Mouse (Mus musculus) neural tube, embryonic 15.5 days (tissue): ENCODE data around the gene Mfsd9. TPM values are rescaled to one million over a fixed set of nuclear protein-coding genes. Genes with fewer than 3 reads are reported as not detected.

Experiments used
- ATAC-seq: fragments of 200-750 bp; cut with Nextera tagmentation; 2 replicates; pipeline ENCODE4 v1.8.0; 2017; ENCODE audit warnings: mild to moderate bottlenecking, moderate TSS enrichment, moderate library complexity; ENCODE audit not compliant: low FRiP score
- H3K27ac ChIP-seq: fragments of 300-500 bp; sonication (generic); replicated peaks from 2 replicates; pipeline ENCODE4 v1.5.1; 2015; ENCODE audit warnings: mild to moderate bottlenecking, inconsistent platforms
- H3K27me3 ChIP-seq: fragments of 300-500 bp; sonication (generic); replicated peaks from 2 replicates; pipeline ENCODE4 v1.6.1; 2015; ENCODE audit warnings: inconsistent platforms
- H3K36me3 ChIP-seq: fragments of 300-500 bp; sonication (generic); 2 replicates; pipeline ENCODE4 v1.6.1; 2015; ENCODE audit warnings: inconsistent platforms
- H3K4me1 ChIP-seq: fragments of 300-500 bp; sonication (generic); 2 replicates; pipeline ENCODE4 v1.6.1; 2015; ENCODE audit warnings: inconsistent platforms
- H3K4me2 ChIP-seq: fragments of 300-500 bp; sonication (generic); 2 replicates; pipeline ENCODE4 v1.6.1; 2015; ENCODE audit warnings: inconsistent platforms, mild to moderate bottlenecking, moderate library complexity
- H3K4me3 ChIP-seq: fragments of 300-500 bp; sonication (generic); replicated peaks from 2 replicates; pipeline ENCODE4 v1.5.1; 2015; ENCODE audit warnings: mild to moderate bottlenecking, inconsistent platforms
- H3K9ac ChIP-seq: fragments of 300-500 bp; sonication (generic); replicated peaks from 2 replicates; pipeline ENCODE4 v1.6.1; 2015; ENCODE audit warnings: mild to moderate bottlenecking, inconsistent platforms
- H3K9me3 ChIP-seq: fragments of 300-500 bp; sonication (generic); replicated peaks from 2 replicates; pipeline ENCODE4 v1.6.1; 2016; ENCODE audit warnings: inconsistent platforms
- WGBS: fragments of 180-500 bp; shearing (Covaris S2); methylation state at CpG from one replicate; pipeline ENCODE4 v1.1.7; 2015; ENCODE audit warnings: mixed read lengths; 5-methylcytosine and 5-hydroxymethylcytosine counted together
- polyA plus RNA-seq: library from polyadenylated mRNA; unstranded; fragments of >200 nt; fragmentation: Nextera tagmentation; extraction: Ambion mirVana; gene quantifications from 2 replicates; pipeline ENCODE4 v1.2.1, GENCODE M21; 2015

Mfsd9 gene
- polyA plus RNA-seq, 1 experiment from 2014 or later: 9.0 TPM

DNA sequence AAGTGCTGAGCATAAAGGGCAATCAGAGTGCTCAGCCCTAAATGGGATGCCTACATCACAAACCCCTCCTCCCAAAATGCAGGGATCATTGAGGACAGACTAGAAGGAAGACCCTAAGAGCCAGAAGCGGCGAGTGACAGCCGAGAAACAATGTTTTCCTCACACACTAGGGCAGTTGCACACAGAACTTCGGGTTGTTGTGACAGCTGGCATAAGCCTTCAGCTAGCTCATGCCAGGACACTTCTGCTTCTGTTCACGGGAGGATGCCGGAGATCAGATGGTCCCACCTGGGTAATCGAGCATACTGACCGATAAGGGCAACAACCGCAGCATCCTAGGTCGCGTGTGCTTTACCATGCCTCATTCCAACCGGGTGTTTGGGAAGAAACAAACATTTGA lies 13.6 kb upstream of the Mfsd9 start:
- H3K9me3 ChIP-seq: no peaks in the 10 kb centered on the region
- 90% methylated on average over 12 of the region's 12 CpGs for WGBS
- H3K4me2 ChIP-seq: no peak overlapping the region

DNA sequence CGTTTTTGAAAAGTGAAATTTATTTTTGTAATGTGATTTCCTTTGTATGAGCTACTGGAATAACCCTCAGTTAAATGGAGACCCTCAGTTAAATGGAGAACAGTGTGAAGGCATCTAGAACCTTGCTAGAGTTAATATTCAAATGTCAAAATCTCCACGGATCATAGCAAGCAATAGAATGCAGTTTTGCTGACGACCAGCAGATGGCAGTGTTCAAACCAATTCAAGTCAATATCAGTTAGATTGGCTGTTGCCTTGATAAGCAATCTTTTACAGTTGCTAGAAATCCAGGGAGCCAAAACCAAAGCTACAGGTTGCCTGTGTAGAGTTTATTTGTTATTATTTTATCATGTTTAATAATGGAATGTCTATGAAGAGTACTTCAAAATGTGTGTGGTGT lies 12.3 kb upstream of the Mfsd9 start:
- Histone ChIP-seq H3K4me2 (no peak overlapping the region), H3K36me3 (no peaks in the 10 kb centered on the region), H3K4me1 (no peaks in the 10 kb centered on the region), H3K9ac (no peak overlapping the region), H3K27ac (no peak overlapping the region), H3K4me3 (no peak overlapping the region), H3K9me3 (no peaks in the 10 kb centered on the region), H3K27me3 (no peaks in the 10 kb centered on the region)
- 26% methylated on average over 3 of the region's 3 CpGs for WGBS
- no peak for ATAC-seq

More for the DNA sequence above, 13.6 kb upstream of the Mfsd9 start:
- H3K4me3 ChIP-seq: no peak overlapping the region
- no peaks in the 10 kb centered on the region for H3K4me1 ChIP-seq
- H3K36me3 ChIP-seq: no peaks in the 10 kb centered on the region
- no peaks in the 10 kb centered on the region for H3K27me3 ChIP-seq
- no peak for ATAC-seq
- no peak overlapping the region for H3K27ac ChIP-seq
- no peak overlapping the region for H3K9ac ChIP-seq

DNA sequence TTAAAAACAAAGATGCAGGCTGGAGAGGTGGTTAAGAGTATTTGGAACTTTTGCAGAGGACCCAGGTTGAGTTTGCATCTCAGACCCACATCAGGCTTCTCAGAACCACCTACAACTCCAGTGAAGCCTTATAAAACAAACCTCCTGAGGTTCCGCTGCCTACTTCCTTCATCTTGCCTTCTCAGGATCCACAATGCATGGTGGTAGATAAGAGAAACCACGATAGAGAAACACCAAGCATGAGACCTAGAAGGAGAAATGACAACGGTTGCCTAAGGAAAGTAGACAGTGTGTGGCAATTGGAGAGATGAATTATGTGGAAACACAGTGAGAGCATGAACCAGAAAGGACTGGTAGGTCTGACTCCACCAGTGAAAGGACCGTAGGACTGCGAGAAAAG lies 10.4 kb upstream of the Mfsd9 start:
- Histone ChIP-seq H3K4me3 (no peak overlapping the region), H3K9me3 (no peaks in the 10 kb centered on the region), H3K4me2 (no peak overlapping the region), H3K27ac (no peak overlapping the region), H3K27me3 (no peaks in the 10 kb centered on the region), H3K9ac (no peak overlapping the region), H3K36me3 (no peaks in the 10 kb centered on the region), H3K4me1 (no peaks in the 10 kb centered on the region)
- 90% methylated on average over 5 of the region's 5 CpGs for WGBS
- no peak for ATAC-seq

DNA sequence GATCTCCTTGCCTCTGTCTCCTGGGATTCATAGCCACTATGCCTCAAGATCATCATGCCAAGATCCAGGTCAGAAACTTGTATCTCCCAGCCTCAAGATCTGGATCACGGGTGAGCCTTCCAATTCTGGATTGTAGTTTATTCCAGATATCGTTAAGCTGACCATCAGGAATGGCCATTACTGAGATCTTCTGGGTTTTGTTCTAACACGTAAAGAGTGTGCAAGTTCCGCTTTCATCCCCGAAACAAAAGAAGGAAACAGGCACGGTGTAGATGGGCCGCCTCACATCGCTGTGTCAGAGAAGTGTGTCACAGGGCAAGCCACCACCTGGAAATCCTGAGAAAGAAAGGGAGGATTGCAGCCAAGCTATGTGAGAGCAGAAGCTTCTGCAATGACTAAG lies 8.6 kb upstream of the Mfsd9 start:
- Histone ChIP-seq H3K4me2 (no peak overlapping the region), H3K36me3 (no peaks in the 10 kb centered on the region), H3K27ac (no peak overlapping the region), H3K9ac (no peak overlapping the region), H3K4me3 (no peak overlapping the region), H3K9me3 (no peaks in the 10 kb centered on the region), H3K4me1 (no peaks in the 10 kb centered on the region), H3K27me3 (no peaks in the 10 kb centered on the region; the same call in 1 of the 2 replicates)
- no peak for ATAC-seq
- WGBS: 92% methylated on average over 8 of the region's 8 CpGs

DNA sequence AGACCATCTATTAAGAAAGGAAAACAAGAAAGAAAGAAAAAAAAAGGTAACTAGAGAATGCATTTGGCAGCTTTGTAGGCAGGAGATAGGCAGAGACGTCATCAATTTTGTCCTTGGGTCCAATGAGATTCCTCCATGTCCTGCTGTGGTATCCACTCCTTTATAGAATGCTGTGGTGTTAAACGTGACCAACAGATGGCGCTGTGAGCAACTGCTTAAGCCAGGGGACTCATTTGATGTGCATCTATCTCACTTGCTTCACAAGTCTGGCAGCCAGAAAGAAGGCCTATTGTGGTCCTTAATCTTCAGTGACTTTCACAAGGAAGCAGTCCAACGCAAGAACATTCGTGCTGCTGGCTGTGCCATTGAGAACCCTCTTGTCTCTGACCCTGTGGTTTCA lies 6.9 kb upstream of the Mfsd9 start:
- no peak overlapping the region for H3K27ac ChIP-seq
- no peaks in the 10 kb centered on the region for H3K36me3 ChIP-seq
- no peak overlapping the region for H3K9ac ChIP-seq
- ATAC-seq: no peak
- H3K9me3 ChIP-seq: no peaks in the 10 kb centered on the region
- no peaks in the 10 kb centered on the region; the same call in 1 of the 2 replicates for H3K27me3 ChIP-seq
- no peaks in the 10 kb centered on the region for H3K4me1 ChIP-seq
- H3K4me3 ChIP-seq: no peak overlapping the region
- no peak overlapping the region for H3K4me2 ChIP-seq
- WGBS: 13% methylated on average over 5 of the region's 5 CpGs

GRCm38 (mm10) chr1:40795508-40795907 lies 5.0 kb upstream of the Mfsd9 start:
- Histone ChIP-seq H3K4me3 (no peak overlapping the region), H3K9ac (no peak overlapping the region), H3K27ac (no peak overlapping the region), H3K4me1 (peaks cover 6% of the 10 kb centered on the region), H3K9me3 (no peaks in the 10 kb centered on the region), H3K4me2 (no peak overlapping the region), H3K36me3 (no peaks in the 10 kb centered on the region), H3K27me3 (no peaks in the 10 kb centered on the region; the same call in 1 of the 2 replicates)
- WGBS: 86% methylated on average over 1 of the region's 1 CpGs
- ATAC-seq: no peak

DNA sequence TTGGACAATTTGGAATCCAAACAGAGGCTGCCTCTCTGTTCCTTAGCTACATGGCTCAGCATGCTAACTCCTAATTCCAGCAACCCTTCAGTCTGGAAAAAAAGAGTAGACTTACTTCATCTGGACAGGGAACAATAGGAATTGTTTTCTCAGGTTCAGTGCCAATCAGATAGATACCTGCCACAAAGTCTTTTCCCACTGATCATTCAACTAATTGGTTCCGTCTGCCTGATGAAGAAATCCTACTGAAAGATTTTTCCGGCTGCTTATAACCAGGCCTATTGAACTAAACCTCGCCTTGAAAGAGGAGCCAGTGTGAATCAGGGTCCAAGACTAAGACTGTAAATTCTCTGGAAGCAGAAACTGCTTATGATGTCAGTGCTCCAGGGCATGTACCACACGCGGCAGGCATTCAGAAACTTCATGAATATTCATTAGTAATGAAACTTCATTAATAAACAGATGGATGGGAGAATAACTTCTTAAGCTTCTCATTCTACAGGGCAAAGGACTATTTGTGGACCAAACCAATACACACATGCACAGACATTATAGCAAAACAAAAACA lies 737 bp downstream of the Mfsd9 start:
- peak overlapping the region; percentile 55 for H3K9ac ChIP-seq
- H3K36me3 ChIP-seq: no peaks in the 10 kb centered on the region
- no peaks in the 10 kb centered on the region for H3K9me3 ChIP-seq
- peaks cover 17% of the 10 kb centered on the region for H3K4me1 ChIP-seq
- H3K27me3 ChIP-seq: no peaks in the 10 kb centered on the region
- H3K27ac ChIP-seq: peak overlapping the region; percentile 67; the same call in 1 of the 2 replicates
- H3K4me3 ChIP-seq: peak overlapping the region; percentile 76
- ATAC-seq: peak; percentile 64; the same call in 1 of the 2 replicates
- peak overlapping the region; percentile 75 for H3K4me2 ChIP-seq
- WGBS: 11% methylated on average over 5 of the region's 5 CpGs

DNA sequence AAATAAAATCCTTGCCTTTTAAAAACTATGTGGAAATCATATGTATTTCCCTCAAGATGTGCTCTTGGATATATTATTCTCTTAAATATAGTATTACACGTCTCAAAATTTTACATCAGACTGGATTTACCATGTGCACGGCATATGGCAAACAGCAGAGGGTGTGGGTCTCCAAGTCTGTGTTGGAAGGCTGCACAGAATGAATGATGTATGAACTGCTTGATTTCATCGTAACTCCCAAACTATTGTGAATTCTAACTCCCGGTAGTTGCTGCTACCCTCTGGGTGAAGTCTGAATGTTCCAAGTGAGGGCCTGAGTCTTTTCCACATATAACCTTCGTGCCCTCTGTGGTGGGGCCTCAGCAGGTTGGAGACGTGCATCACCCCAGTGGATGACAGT lies 1.5 kb downstream of the Mfsd9 start:
- no peaks in the 10 kb centered on the region for H3K9me3 ChIP-seq
- H3K36me3 ChIP-seq: 0 out of 2 replicates have a peak, but pooled peaks cover 2% of the 10 kb centered on the region
- WGBS: 78% methylated on average over 6 of the region's 6 CpGs
- no peak for ATAC-seq
- peak overlapping the region; percentile 75; the same call in 1 of the 2 replicates for H3K4me2 ChIP-seq
- no peak overlapping the region for H3K9ac ChIP-seq
- H3K27me3 ChIP-seq: no peaks in the 10 kb centered on the region
- H3K4me1 ChIP-seq: peaks cover 17% of the 10 kb centered on the region
- no peak overlapping the region for H3K27ac ChIP-seq
- no peak overlapping the region for H3K4me3 ChIP-seq

DNA sequence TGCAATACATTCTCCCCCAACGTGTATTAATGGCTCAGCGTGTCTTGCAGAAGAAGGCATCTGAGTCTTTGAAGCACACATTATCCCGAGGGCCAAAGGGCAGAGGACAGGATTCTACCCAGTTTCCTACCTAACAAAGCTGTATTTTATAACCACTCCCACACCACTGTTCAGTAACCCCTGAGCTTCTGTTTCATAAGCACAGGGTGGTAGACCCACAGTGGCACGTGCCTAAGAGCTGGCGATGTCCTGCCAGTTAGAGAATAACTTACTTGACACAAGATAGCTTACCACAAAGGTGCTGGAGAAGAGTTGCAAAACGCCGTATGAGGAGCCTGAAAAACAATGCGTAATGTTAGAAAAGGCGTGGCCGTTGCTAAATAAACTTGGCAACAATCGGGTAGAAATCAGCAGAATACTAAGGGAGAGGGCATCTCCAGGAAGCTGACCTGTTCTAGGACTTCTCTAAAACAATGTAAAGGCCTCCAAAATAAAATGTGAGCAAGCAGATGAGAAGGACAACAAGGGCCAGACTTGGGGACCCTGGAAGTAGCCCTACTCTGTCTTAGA lies 4.5 kb downstream of the Mfsd9 start:
- ATAC-seq: no peak
- Histone ChIP-seq H3K9me3 (no peaks in the 10 kb centered on the region), H3K4me2 (no peak overlapping the region), H3K27ac (no peak overlapping the region), H3K36me3 (peaks cover 7% of the 10 kb centered on the region; the same call in 1 of the 2 replicates), H3K9ac (no peak overlapping the region), H3K4me3 (no peak overlapping the region), H3K27me3 (no peaks in the 10 kb centered on the region), H3K4me1 (peaks cover 14% of the 10 kb centered on the region)
- 89% methylated on average over 11 of the region's 11 CpGs for WGBS

DNA sequence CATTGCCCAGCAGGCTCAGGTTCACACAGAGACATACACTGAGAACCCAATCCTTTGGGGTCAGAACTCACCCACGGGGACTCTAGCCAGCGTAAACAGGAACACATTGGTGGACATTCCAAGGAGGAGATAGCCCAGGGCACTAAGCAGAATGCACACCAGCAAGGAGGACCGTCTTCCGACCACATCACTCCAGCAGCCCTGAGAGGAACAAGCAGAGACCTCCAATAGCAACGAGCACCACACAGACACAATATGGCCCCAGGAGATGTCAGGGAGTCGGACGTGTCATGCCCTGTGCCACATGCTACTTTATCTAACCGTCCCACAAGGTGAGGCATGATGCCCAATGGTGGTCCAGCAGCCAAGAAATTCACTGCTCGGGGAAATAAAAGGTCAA lies 6.2 kb downstream of the Mfsd9 start:
- Histone ChIP-seq H3K4me3 (no peak overlapping the region), H3K4me1 (peaks cover 1% of the 10 kb centered on the region; the same call in 1 of the 2 replicates), H3K27me3 (no peaks in the 10 kb centered on the region), H3K36me3 (peaks cover 21% of the 10 kb centered on the region), H3K9me3 (0 out of 2 replicates have a peak, but pooled peaks cover under 1% of the 10 kb centered on the region), H3K9ac (no peak overlapping the region), H3K27ac (no peak overlapping the region), H3K4me2 (no peak overlapping the region)
- ATAC-seq: no peak
- 88% methylated on average over 9 of the region's 9 CpGs for WGBS

DNA sequence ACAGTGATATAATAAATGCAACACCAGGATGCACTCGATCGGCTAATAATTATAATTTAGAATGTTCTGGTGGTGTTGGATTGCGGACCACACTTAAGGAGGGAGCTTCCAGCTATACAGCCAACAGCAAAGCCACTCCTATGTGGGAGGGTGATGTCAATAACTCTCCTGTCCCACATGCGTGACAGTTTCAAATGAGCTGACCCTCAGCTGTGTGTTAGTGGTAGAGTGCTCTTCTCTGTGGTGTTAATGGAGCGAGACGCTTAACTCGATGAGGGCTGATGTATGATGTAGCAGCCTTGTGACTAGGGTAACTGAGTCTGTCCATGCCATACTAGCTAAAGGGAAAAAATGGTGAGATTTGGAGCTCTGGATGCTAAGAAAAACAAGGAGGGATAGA lies 7.0 kb downstream of the Mfsd9 start:
- no peak for ATAC-seq
- no peaks in the 10 kb centered on the region for H3K27me3 ChIP-seq
- 91% methylated on average over 7 of the region's 7 CpGs for WGBS
- 0 out of 2 replicates have a peak, but pooled peaks cover 8% of the 10 kb centered on the region for H3K9me3 ChIP-seq
- H3K27ac ChIP-seq: no peak overlapping the region
- peaks cover 30% of the 10 kb centered on the region for H3K36me3 ChIP-seq
- no peaks in the 10 kb centered on the region for H3K4me1 ChIP-seq
- no peak overlapping the region for H3K4me2 ChIP-seq
- H3K4me3 ChIP-seq: no peak overlapping the region
- H3K9ac ChIP-seq: no peak overlapping the region

DNA sequence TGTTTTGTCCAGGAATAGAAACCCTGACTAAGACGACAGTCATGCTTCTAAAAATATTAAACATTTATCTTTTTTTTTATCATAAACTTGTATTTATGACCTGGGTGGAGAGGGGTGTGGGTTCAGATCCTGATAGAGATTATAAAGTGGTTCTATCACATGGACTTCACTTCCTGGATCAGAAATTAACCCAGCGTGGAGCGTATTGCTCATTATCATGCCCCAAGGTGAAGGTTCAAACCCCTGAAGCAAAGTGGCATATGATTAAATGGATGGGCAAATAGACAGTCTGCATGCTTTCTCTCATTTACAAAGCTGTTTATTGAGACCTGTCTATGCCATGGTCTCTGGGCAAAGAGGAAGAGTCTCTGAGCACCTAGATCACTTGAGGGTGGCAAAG lies 13.7 kb downstream of the Mfsd9 start:
- no peak overlapping the region for H3K9ac ChIP-seq
- H3K4me1 ChIP-seq: no peaks in the 10 kb centered on the region
- WGBS: 91% methylated on average over 3 of the region's 3 CpGs
- no peak overlapping the region for H3K27ac ChIP-seq
- H3K4me3 ChIP-seq: no peak overlapping the region
- H3K36me3 ChIP-seq: peaks cover 45% of the 10 kb centered on the region
- no peaks in the 10 kb centered on the region for H3K27me3 ChIP-seq
- no peak overlapping the region for H3K4me2 ChIP-seq
- 0 out of 2 replicates have a peak, but pooled peaks cover 8% of the 10 kb centered on the region for H3K9me3 ChIP-seq
- no peak for ATAC-seq
